Mouse (Mus musculus): ENCODE data around the gene Rab40b. TPM values are rescaled to one million over a fixed set of nuclear protein-coding genes. Genes with fewer than 3 reads are reported as not detected.
A peak's percentile ranks its signal among the peaks of the same experiment; 100 is the strongest.
"Not testable (repeated sequence)": the region's sequence is repeated elsewhere in the genome, so short reads cannot be mapped to it uniquely, and the experiment has no call there.

Gene Rab40b
- polyA plus RNA-seq, 1 experiment from 2014 or later, result 9.2 TPM

DNA sequence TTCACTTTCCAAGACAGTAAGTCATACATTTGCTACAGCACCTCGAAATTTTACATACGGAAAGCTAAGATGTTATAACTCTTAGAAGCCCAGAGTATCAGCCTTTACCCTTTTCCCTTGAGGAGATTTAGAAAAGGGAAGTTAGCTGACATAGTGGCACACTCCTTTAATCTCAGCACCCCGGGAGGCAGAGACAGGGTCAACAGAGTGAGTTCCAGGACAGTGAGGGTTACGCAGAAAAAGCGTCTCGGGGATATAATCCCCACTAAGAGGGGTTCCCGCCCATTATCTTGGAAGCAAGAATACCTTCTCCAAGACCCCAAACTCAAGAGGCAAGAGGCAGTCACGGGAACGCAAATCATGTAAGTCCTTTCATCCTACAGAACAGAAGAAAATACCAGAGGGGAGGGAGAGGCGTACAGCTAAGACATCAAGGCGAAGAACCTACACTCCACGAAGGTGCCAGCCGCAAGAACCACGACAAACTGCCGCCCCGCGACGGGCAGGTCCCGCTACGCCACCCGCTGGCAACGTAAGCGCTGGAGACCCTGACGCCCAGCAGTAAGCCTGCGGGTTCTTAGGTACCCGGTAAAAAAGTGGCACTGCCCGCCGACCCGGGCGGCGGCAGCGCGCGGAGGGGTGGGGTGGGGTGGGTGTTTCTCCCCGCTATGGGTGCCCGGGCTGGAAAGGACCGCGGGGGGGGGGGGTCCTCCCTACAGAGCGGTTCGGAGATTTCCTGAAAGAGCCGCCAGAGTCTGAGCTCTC lies 34.5 kb downstream of the Rab40b start:
- WGBS, result 3% methylated on average over 41 of the region's 41 CpGs
- Histone ChIP-seq H3K4me2 (ENCODE audit: low read length) (peak overlapping the region; percentile 84), H3K9ac (replicated peaks; ENCODE audit: low read length) (peak overlapping the region; percentile 90), H3K36me3 (ENCODE audit: control insufficient read depth, insufficient read depth, low read length) (0 out of 2 replicates have a peak, but pooled peaks cover under 1% of the 10 kb centered on the region), H3K4me3 (replicated peaks; ENCODE audit: low read depth, low read length) (peak overlapping the region; percentile 92), H3K4me1 (ENCODE audit: control insufficient read depth, insufficient read depth, low read length) (peaks cover 14% of the 10 kb centered on the region), H3K27ac (replicated peaks; ENCODE audit: low read depth, low read length) (peak overlapping the region; percentile 89), H3K27me3 (ENCODE audit: control insufficient read depth, insufficient read depth, low read length) (no peaks in the 10 kb centered on the region), H3K9me3 (ENCODE audit: control insufficient read depth, low read length) (no peaks in the 10 kb centered on the region)
- DNase-seq (peak; percentile 37), ATAC-seq (ENCODE audit: low FRiP score, low TSS enrichment) (no peak; the same call in 1 of the 2 replicates)

DNA sequence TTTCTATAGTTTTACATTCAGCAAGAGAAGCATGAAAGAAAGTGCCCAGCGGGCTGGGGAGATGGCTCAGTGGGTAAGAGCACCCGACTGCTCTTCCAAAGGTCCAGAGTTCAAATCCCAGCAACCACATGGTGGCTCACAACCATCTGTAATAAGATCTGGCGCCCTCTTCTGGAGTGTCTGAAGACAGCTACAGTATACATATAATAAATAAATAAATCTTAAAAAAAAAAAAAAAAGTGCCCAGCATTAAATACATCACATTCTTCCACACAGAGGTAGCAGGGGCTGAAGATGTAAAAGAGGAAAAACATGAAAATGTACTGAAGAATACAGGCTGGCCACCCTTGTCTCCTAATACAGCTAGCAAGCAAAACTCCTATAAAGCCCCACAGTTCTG lies 39.3 kb downstream of the Rab40b start:
- not testable (repeated sequence) for DNase-seq; ATAC-seq (ENCODE audit: low FRiP score, low TSS enrichment); H3K27me3 ChIP-seq (ENCODE audit: control insufficient read depth, insufficient read depth, low read length); H3K4me2 ChIP-seq (ENCODE audit: low read length); H3K27ac ChIP-seq (replicated peaks; ENCODE audit: low read depth, low read length); H3K4me1 ChIP-seq (ENCODE audit: control insufficient read depth, insufficient read depth, low read length); H3K9ac ChIP-seq (replicated peaks; ENCODE audit: low read length); H3K4me3 ChIP-seq (replicated peaks; ENCODE audit: low read depth, low read length); H3K9me3 ChIP-seq (ENCODE audit: control insufficient read depth, low read length)
- H3K36me3 ChIP-seq (ENCODE audit: control insufficient read depth, insufficient read depth, low read length), result peaks cover 16% of the 10 kb centered on the region; the same call in 1 of the 2 replicates
- WGBS, result 88% methylated on average over 3 of the region's 3 CpGs

DNA sequence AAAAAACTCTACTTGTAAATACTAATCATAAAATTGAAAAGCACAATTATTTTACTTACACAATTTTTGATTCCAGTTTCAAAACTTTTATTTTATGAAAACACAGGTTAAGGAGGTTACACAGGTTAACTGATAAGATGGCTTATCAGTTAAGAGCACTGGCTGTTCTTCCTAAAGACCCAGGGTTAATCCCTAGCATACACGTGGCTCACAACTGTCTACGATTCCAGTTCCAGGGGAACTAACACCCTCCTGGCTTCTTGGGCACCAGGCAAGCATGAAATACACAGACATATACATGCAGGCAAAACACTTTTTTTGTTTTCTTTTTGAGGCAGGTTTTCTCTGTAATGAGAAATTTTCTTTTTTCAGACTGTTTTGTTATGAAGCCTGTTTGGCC lies 39.9 kb downstream of the Rab40b start:
- Histone ChIP-seq H3K4me3 (replicated peaks; ENCODE audit: low read depth, low read length) (no peak overlapping the region), H3K9me3 (ENCODE audit: control insufficient read depth, low read length) (no peaks in the 10 kb centered on the region), H3K4me1 (ENCODE audit: control insufficient read depth, insufficient read depth, low read length) (peaks cover 5% of the 10 kb centered on the region), H3K27ac (replicated peaks; ENCODE audit: low read depth, low read length) (no peak overlapping the region), H3K36me3 (ENCODE audit: control insufficient read depth, insufficient read depth, low read length) (peaks cover 16% of the 10 kb centered on the region; the same call in 1 of the 2 replicates), H3K27me3 (ENCODE audit: control insufficient read depth, insufficient read depth, low read length) (no peaks in the 10 kb centered on the region), H3K4me2 (ENCODE audit: low read length) (no peak overlapping the region), H3K9ac (replicated peaks; ENCODE audit: low read length) (no peak overlapping the region)
- DNase-seq (no peak), ATAC-seq (ENCODE audit: low FRiP score, low TSS enrichment) (no peak)
- WGBS, result 98% methylated on average over 2 of the region's 2 CpGs

DNA sequence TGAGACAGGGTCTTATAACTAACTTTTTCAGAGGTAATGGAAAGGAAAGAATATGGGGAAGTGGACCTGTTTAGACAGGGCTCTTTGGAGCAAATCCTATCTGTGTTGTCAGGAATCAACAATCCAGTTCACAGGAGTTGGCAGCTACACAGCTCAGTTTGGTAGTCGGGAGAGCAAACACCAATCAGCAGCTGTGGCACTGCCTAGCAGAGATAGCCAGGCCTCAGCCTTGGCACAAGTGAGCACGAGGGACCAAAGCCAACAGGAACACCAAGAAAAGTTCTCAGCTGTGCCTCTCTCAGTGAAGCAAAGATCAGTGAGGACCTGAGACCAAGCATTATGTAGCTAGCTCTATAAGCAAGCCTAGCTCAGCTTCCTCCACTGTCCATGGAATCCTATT lies 41.0 kb downstream of the Rab40b start:
- no peaks in the 10 kb centered on the region for H3K4me1 ChIP-seq (ENCODE audit: control insufficient read depth, insufficient read depth, low read length)
- ATAC-seq (ENCODE audit: low FRiP score, low TSS enrichment) (no peak), DNase-seq (no peak)
- WGBS, result 89% methylated on average over 2 of the region's 2 CpGs
- H3K9ac ChIP-seq (replicated peaks; ENCODE audit: low read length), result no peak overlapping the region
- peaks cover 16% of the 10 kb centered on the region; the same call in 1 of the 2 replicates for H3K36me3 ChIP-seq (ENCODE audit: control insufficient read depth, insufficient read depth, low read length)
- H3K27me3 ChIP-seq (ENCODE audit: control insufficient read depth, insufficient read depth, low read length), result no peaks in the 10 kb centered on the region
- no peak overlapping the region for H3K4me2 ChIP-seq (ENCODE audit: low read length)
- no peak overlapping the region for H3K27ac ChIP-seq (replicated peaks; ENCODE audit: low read depth, low read length)
- H3K9me3 ChIP-seq (ENCODE audit: control insufficient read depth, low read length), result no peaks in the 10 kb centered on the region
- no peak overlapping the region for H3K4me3 ChIP-seq (replicated peaks; ENCODE audit: low read depth, low read length)

DNA sequence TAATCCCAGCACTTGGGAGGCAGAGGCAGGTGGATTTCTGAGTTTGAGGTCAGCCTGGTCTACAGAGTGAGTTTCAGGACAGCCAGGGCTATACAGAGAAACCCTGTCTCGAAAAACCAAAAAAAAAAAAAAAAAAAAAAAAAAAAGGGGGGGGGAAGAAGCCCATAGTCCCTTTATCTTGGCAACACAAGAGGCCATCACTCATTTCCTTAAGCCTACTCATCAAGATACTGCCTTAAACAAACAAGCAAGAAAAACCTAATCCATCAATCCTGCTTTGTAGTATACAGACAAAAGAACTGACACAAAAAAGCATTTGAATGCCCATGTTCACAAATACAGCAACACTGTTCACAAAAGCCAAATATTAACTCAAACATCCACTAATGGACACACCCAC lies 45.6 kb downstream of the Rab40b start:
- not testable (repeated sequence) for H3K4me2 ChIP-seq (ENCODE audit: low read length); H3K4me3 ChIP-seq (replicated peaks; ENCODE audit: low read depth, low read length); H3K27ac ChIP-seq (replicated peaks; ENCODE audit: low read depth, low read length); H3K9me3 ChIP-seq (ENCODE audit: control insufficient read depth, low read length); H3K9ac ChIP-seq (replicated peaks; ENCODE audit: low read length); ATAC-seq (ENCODE audit: low FRiP score, low TSS enrichment); DNase-seq; H3K27me3 ChIP-seq (ENCODE audit: control insufficient read depth, insufficient read depth, low read length); H3K4me1 ChIP-seq (ENCODE audit: control insufficient read depth, insufficient read depth, low read length)
- no CpG with 5 or more reads among the region's 1 CpGs for WGBS
- H3K36me3 ChIP-seq (ENCODE audit: control insufficient read depth, insufficient read depth, low read length), result peaks cover 24% of the 10 kb centered on the region

DNA sequence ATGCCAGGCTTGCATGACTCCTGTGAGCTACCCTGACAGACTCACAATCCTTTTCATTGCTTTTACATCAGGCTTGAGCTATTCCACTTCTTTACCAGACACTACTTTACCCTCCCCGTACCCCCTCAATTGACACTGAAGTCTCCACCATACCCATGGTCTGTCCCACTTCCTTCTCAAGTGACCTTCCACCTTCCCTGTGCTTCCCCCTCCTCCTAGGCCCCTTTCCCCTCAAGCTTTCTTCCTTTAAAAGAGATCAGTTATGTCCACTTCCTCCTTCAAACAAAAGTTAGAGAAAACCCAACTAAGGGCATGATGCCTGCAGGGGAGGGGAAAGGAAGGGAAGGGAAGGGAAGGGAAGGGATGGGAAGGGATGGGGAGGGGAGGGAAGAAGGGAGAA lies 47.8 kb downstream of the Rab40b start:
- Histone ChIP-seq H3K27ac (replicated peaks; ENCODE audit: low read depth, low read length) (no peak overlapping the region), H3K36me3 (ENCODE audit: control insufficient read depth, insufficient read depth, low read length) (peaks cover 34% of the 10 kb centered on the region), H3K4me1 (ENCODE audit: control insufficient read depth, insufficient read depth, low read length) (no peaks in the 10 kb centered on the region), H3K27me3 (ENCODE audit: control insufficient read depth, insufficient read depth, low read length) (no peaks in the 10 kb centered on the region), H3K4me2 (ENCODE audit: low read length) (no peak overlapping the region), H3K9ac (replicated peaks; ENCODE audit: low read length) (no peak overlapping the region), H3K9me3 (ENCODE audit: control insufficient read depth, low read length) (no peaks in the 10 kb centered on the region), H3K4me3 (replicated peaks; ENCODE audit: low read depth, low read length) (no peak overlapping the region)
- ATAC-seq (ENCODE audit: low FRiP score, low TSS enrichment) (no peak), DNase-seq (no peak)
- WGBS, result 94% methylated on average over 1 of the region's 1 CpGs

DNA sequence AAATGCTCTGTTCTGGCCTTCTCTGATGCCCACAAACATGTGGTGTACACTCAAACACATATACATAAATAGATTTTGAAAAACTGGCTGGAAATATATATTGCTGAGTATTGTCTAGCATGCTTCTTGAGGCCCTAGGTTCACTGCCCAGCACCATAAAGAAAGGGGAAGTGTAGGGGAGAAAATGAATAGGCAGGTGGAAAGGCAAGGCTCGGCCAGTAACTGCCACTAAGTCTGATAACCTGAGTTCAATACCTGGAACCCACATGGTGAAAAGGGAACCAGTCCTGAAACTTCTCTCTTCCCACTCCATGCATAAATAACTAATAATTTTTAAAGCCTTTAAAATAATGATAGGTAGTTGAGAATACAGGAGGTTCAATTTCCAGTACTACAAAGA lies 48.4 kb downstream of the Rab40b start:
- H3K4me2 ChIP-seq (ENCODE audit: low read length), result no peak overlapping the region
- no peak for ATAC-seq (ENCODE audit: low FRiP score, low TSS enrichment)
- WGBS, result 83% methylated on average over 1 of the region's 1 CpGs
- no peaks in the 10 kb centered on the region for H3K27me3 ChIP-seq (ENCODE audit: control insufficient read depth, insufficient read depth, low read length)
- H3K4me1 ChIP-seq (ENCODE audit: control insufficient read depth, insufficient read depth, low read length), result no peaks in the 10 kb centered on the region
- H3K27ac ChIP-seq (replicated peaks; ENCODE audit: low read depth, low read length), result no peak overlapping the region
- H3K9ac ChIP-seq (replicated peaks; ENCODE audit: low read length), result no peak overlapping the region
- no peak for DNase-seq
- H3K4me3 ChIP-seq (replicated peaks; ENCODE audit: low read depth, low read length), result no peak overlapping the region
- H3K9me3 ChIP-seq (ENCODE audit: control insufficient read depth, low read length), result no peaks in the 10 kb centered on the region
- peaks cover 36% of the 10 kb centered on the region for H3K36me3 ChIP-seq (ENCODE audit: control insufficient read depth, insufficient read depth, low read length)

DNA sequence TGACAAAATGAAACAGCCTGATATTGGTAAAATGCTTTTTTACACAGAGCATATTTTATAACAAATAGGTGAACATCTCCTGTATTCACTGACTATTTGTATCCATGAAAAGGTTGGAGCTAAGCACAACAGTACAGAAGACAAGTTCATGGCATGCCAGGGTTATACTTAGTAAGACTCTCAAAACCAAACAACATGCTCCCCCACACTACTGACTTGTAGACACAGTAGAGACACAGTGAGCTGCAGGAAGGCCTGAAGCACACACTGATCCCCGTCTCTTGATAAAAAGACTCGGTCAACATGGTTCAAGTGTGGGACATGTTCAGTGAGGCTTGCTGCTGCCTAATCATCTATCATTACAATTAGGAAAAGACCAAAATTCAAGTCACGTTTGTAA lies 56.4 kb downstream of the Rab40b start:
- ATAC-seq (ENCODE audit: low FRiP score, low TSS enrichment) (no peak), DNase-seq (no peak)
- Histone ChIP-seq H3K9ac (replicated peaks; ENCODE audit: low read length) (no peak overlapping the region), H3K9me3 (ENCODE audit: control insufficient read depth, low read length) (no peaks in the 10 kb centered on the region), H3K4me3 (replicated peaks; ENCODE audit: low read depth, low read length) (no peak overlapping the region), H3K4me1 (ENCODE audit: control insufficient read depth, insufficient read depth, low read length) (no peaks in the 10 kb centered on the region), H3K27me3 (ENCODE audit: control insufficient read depth, insufficient read depth, low read length) (no peaks in the 10 kb centered on the region), H3K27ac (replicated peaks; ENCODE audit: low read depth, low read length) (no peak overlapping the region), H3K36me3 (ENCODE audit: control insufficient read depth, insufficient read depth, low read length) (peaks cover 74% of the 10 kb centered on the region), H3K4me2 (ENCODE audit: low read length) (no peak overlapping the region)
- 93% methylated on average over 3 of the region's 3 CpGs for WGBS

DNA sequence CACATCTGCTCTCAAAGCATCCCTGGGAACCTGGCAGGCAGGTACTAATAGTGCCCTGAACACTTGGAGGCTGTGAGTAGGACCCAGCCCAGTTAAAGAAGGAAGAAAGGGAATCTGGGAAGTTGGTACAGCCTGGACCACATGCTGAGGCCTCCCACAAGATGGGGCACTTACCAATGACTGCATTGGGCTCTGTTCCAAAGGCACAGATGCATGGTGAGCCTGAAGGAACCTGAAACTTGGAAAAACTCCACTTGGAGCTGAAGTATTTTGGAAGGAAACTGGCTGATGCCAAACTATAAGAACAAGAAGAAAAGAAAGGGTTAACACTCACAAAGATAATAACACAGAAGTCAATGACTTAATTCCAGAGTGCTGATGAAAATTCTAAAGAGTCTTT lies 59.4 kb downstream of the Rab40b start:
- DNase-seq, result no peak
- no peak overlapping the region for H3K27ac ChIP-seq (replicated peaks; ENCODE audit: low read depth, low read length)

More for the DNA sequence above, 59.4 kb downstream of the Rab40b start:
- Histone ChIP-seq H3K9ac (replicated peaks; ENCODE audit: low read length) (no peak overlapping the region), H3K36me3 (ENCODE audit: control insufficient read depth, insufficient read depth, low read length) (peaks cover 54% of the 10 kb centered on the region), H3K9me3 (ENCODE audit: control insufficient read depth, low read length) (no peaks in the 10 kb centered on the region), H3K4me3 (replicated peaks; ENCODE audit: low read depth, low read length) (no peak overlapping the region), H3K27me3 (ENCODE audit: control insufficient read depth, insufficient read depth, low read length) (no peaks in the 10 kb centered on the region), H3K4me1 (ENCODE audit: control insufficient read depth, insufficient read depth, low read length) (no peaks in the 10 kb centered on the region), H3K4me2 (ENCODE audit: low read length) (no peak overlapping the region)
- no peak for ATAC-seq (ENCODE audit: low FRiP score, low TSS enrichment)

Data from midbrain, embryonic 14.5 days (tissue).